Mouse (Mus musculus) fibroblast of lung, adult 2 months (primary cell): ENCODE results near the gene Med9.
"Not testable (repeated sequence)": the region's sequence is repeated elsewhere in the genome, so short reads cannot be mapped to it uniquely, and the experiment has no call there.

Experiments used
- DNase-seq: peaks from one replicate; pipeline ENCODE4 v3.0.0-alpha.2; 2011; ENCODE audit warnings: low read depth

Gene Med9

DNA sequence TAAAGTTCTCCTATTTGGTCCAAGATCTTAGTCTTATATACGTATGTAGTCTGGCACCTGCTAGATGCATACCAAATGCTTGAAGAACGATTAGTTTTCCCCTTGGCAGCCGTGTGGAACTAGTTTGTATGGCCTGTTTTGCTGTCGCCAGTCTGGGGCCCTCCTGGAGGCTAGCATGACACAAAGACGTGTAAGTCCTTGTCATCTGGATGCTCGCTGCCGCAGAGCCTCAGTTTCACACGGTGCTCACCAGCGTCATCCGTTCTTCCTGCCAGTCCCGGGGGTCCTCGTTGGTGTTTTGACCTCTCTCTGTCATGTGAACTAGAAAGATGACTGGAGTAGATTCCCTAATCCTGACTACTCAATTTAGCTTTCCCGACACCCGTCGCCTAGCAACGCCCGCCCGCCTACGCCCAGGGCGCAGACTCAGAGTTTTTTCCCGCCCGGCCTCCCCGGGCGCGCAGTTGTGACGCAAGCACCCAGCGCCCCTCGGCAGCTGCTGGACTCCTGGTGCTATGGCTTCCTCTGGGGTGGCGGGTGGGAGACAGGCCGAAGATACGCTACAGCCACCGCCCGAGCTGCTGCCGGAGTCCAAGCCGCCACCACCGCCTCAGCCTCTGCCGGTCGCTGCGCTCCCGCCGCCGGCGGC, at the start of gene Med9:
Gene Med9, plus strand, starts transcription at position 455 of the 649 bp plus-strand sequence.
- DNase-seq, result peak; percentile 76

DNA sequence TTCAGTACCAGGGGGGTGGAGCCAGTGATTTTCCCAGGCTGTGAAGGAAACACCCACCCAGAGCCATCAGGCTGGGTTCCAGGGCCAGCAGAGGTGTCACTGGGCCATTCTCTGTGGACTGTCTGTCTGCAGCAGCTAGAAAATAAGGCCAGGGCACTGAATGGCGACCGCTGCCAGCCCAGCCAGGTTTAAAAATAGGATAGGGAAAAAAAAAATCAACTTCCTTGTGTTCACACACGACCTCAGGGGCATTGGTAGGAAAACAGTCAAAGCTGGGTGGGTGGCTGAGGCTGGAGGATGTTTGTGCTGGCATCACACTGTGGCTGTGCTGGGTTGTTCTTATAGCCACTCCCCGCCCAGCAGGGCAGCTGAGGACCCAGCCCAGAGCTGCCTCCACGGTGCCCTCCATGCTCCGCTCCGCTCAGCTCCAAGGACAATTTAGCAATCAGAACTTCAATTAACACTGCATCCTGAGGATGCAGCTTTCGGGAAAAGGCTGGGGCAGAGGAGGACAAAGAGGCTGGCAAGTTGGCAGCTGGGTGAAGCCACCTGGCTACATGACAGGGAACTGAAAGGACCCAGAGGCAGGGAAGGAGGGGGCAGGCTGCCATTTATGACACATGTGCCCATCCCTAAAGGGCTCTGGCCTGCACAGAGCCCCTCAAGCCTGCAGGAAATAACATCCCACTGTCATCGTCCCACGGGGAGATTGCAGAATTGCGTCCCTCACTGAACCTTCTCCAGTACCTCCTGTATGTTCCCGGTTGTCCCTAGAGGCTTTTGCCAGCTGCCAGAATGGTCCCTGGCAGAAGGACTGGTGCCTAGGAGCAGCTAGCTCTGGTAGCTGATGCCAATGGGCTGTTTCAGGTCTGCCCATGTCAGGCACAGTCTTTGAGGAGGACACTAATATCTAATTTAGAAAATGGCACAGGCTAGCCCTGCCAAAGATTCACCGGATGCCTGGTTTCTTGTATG, 48.0 kb upstream of the Med9 start:
- peak; percentile 29 for DNase-seq

DNA sequence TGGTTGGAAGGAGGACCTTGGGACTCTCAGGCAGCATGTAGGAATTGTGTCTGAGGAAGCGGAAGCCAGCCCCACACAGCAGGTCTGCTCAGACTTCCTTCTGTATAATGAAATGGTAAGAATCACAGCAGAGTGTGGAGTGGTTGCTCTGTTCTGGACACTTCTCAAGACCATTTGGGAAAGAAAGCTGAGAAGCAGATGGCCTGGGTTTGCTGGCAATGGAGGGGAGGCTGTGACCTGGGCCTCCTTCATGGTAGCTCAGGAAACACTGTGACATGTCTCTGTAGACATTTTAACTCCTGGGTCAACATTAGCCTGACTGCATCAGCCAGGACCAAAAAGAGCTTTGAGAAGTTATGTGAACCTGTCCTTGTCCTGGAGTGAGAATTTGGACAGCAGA, 47.0 kb upstream of the Med9 start:
- no peak for DNase-seq

DNA sequence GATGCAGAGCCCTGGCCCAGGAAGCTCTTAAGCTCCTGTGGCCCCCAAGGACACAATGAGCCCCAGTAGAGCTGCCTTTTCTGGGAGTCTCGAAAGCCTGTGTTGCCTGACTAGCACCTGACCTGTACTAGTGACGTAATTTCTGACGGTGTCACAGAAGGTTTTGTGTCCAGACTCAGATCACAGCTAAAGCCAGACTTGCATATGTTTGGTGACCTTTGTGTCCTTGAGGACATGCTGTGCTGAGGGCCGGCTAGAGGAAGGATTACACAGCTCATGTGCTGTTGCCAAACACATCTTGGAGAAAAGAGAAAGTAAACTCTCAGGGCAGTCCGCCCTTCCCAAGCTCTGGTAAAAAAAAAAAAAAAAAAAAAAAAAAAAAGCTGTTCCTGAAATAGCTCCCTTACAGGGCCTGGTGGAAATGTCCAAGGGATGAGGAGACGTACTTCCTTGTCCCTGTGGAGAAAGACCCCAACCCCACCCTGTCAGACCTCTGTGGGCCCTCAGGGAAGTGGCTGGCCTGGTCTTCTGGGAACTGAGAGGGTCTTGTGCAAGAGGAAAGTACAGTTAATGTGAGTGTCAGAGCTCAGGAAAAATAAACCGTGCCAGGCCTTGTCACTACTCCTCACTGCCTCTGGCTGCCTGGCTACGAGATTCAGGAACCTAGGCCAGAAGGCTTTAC, 45.8 kb upstream of the Med9 start:
- DNase-seq, result peak; percentile 21

DNA sequence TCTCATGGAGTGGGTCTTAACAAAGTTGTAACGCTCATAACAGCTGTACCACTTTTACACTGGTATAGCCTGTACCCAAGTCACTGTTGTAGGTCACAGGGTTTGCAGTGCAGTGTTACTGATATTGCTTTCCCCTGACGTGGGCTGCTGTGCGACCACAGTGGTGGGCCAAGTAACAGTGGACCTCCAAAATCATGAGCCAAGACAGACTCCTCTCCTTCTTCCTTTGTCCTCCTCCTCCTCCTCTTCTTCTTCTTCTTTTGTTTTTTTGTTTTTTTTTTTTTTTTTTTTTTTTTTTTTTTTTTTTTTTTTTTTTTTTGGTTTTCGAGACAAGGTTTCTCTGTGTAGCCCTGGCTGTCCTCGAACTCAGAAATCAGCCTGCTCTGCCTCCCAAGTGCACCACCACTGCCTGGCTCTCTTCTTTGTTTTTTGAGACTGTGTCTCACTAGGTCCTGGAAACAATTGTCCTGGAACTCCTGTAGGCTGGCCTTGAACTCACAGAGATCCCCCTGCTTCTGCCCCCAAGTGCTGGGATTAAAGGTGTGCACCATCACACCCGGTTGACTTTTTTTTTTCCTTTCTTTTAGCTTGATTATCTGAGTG, 41.4 kb upstream of the Med9 start:
- DNase-seq, result no peak

DNA sequence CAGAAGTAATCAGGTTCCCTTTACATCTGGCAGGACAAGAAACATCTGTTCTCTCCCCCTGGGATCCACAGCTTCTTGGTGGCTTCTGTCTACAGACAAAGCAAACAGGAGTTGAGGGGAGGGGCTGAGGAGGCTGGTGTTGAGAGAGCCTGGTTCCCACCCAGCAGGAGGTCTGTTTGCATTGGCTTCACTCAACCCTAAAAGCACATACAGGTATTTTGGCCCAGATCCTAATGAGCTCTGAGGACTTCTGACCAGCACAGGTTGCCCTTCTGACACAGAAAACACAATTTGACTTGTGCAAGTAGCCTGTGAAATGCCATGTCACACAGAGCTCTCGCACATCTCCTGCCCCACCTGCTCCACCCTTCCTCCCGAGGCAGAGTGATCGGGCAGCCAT, 39.6 kb upstream of the Med9 start:
- no peak for DNase-seq

DNA sequence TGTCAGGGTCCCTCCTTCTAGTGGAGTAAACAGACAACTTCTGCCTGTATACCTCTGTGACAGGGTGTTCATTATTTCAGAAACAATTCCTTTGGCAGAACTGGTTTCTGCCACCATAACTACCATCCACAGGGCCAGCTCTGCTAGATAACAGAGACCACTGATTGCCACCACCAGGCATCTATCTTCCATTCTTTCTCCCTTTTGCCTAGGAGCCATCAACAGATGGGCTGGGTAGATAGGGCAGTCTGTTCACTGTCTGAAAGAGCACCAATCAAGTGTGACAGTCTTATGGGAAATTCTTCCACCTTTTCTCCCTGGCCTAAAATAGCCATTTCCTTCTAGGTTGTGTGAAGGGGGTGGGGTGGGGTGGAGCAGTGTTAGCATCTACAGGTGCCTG, 37.4 kb upstream of the Med9 start:
- DNase-seq, result no peak

DNA sequence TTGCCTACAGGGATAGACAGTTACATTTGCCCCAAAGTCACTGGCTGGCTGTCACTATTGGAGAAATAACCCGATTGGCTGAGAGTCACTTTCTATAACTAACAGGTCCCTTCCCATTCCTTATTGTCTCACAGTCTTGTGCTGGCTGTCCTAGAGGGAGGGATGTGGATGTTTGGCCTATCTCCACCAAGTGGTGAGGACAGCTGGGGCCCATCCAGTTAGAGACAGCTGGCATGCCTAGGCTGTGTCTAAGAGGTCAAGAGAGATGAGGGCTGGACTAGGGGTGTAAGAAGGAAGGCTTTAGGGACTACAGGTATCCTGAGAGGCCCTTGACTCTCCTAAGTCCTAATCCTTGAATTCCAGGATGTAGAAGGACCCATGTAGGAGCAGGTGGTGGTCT, 36.5 kb upstream of the Med9 start:
- no peak for DNase-seq

DNA sequence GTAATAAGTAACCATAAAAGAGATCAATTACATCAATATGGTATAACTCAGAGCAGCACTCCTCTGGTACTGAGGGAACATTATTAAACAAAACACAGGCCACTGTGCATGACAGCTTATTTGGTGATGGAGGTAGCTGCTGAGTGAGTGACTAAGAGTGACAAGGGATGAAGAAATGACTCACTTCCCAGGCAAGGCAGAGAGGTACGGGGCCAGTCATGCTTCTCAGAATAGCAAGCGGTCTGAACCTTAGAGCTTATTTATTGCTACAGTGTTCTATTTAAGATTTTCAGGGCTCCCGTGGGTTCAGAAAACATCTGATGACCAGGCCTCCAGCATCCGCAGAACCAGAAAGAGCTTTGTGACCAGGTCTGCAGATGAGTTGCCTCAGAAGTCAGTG, 34.3 kb upstream of the Med9 start:
- no peak for DNase-seq

DNA sequence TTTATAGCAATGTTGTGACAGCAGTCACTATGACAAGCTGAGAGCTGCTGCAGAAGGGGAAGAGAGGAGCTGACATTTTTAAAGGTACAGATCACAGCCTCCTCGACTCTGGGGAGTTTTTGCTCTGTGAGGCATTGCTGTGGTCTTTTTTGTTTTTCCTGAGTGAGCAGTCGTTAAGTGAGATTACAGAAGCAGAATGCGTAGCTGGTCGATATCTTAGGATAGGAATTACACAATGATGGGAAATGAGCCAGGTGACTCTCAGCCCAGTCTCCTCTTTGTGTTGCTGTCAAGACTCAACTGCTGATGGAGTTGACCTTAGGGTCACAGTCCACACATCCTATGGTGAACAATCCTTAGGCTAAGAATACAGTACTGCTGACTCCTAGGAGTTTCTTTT, 30.0 kb upstream of the Med9 start:
- no peak for DNase-seq

DNA sequence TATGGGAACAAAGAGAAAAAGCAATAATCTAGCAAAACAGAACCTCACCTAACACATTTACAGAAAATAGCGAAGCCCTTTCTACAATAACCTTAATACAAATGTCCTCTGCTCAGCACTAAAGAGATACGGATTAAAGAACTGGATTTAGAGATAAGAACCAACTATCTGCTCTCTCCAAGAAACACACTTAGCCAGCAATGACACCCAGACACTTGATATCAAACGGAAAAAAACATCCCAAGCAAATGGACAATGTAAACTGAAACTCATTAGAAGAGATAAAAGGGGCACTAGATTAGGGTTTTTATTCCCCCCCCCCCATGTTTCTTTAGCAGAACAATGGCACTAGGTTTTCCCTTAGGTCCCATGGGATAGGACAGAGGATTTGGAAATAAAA, 28.6 kb upstream of the Med9 start:
- DNase-seq, result no peak

DNA sequence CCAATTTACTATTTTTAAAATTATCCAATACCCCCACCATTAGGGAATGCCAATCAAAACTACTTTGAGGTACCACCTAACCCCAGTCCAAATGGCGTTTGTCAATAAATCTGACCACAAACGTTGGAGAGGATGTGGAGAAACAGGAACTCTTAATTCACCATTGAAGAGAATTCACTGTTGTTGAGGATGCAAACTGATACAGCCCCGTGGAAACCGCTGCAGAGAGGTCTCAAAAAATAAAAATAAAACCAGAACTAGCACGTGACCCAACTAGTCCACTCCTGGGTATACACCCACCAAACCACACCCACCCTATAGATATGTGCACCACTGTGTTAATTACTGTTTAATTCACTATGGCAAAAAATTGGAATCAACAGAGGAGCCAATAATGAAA, 27.7 kb upstream of the Med9 start:
- no peak for DNase-seq

DNA sequence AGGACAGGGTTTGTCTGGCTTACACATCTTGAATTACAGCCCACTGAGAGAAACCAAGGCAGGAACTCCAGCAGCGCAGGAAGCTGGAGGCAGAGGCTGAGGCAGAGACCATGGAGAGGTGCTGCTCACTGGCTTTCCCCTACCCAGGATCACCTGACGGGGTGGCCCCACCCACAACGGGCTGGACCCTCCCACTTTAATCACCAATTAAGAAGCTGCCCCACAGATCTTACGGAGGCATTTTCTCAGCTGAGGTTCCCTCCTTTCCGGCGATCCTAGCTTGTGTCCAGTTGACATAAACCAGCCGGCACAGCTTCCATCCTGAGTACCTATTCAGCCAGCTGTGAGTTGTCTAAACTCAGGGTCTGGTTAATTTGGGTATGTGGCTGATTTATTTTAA, 26.7 kb upstream of the Med9 start:
- DNase-seq, result no peak

DNA sequence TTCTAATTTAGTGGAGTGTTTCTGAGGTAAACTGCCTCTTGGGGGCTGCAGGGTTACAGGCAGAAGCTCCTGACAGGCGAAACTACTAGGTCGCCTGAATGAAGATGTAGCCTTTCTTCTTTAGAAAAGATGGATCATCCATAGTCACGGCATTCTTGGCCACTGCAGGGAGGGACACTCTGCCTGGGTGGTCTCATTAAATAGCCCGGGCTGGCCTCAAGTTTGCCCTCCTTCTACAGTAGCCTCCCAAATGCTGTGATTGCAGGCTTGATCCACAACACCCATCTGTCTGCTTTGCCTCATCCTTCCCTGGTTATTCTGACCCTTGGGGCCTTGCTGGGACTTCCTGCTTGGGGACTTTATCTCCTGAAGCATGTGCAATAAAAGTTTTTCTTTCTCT, 18.0 kb upstream of the Med9 start:
- DNase-seq, result no peak

DNA sequence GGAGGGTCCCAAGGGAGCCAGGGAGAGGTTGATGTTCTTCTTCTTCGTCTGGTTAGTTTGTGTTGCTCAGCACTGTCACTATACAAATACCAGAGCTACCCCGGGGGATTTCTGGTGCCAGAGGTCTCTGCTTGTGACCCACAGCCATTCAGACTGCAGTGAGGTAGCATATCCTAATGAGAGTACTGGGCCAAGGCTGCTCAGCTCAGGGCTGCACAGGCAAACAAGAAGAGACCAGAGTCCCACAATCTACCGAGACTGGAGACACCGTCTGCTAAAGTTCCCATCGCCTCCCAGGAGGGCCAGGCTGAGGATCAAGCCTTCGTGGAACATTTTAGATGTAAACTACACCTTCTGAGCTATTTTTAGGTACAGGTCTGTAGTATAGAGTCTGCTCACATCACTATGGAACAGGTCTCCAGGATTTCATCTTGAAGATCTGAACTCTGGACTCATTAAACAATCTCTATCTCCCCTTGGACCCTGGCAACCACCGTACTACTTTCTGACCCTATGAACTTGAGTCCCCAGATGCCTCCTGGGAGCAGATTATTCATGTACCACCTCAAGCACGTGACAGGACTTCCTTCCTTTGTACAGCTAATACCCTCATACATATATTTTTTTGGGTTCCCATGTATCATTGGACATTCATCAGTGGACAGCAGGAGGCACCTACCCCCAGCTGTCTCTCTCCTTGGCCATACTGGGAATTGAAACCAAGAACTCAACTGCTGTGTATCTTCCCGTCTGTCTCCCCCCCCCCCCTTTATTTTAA, 15.3 kb upstream of the Med9 start:
- no peak for DNase-seq

DNA sequence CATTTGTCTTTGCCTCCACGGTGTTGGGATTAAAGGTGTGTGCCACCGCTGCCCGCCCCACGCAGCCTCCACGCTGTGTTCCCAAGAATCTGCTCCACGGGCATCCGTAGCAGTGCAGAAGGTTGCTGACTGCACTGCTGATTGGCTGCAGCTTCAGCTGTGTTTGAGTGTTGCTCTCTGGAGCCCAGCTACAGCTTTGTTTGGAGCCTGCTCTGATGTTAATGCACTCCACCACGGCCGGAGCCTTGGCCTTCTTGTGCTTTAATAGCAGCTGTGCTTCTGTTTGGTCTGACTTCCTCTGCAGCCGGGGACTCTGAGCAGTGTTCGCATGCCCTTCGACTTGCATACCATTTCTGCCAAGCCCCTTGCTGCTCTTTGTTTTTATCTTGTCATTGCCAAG, 14.1 kb upstream of the Med9 start:
- DNase-seq, result no peak

DNA sequence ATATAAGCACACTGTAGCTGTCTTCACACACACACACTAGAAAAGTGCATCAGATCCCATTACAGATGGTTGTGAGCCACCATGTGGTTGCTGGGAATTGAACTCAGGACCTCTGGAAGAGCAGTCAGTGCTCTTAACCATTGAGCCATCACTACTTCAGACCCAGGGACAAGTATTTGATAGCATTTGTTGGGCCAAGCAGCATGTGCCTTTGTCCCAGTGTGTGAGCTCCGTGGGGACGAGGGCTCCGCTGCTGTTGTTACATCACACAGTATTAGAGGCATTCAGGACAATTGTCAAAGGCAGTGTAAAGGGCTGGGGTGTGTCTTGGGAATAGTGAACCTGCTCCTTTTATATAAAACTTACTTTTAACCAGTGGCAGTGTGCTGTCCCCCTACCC, 11.0 kb upstream of the Med9 start:
- DNase-seq, result no peak

DNA sequence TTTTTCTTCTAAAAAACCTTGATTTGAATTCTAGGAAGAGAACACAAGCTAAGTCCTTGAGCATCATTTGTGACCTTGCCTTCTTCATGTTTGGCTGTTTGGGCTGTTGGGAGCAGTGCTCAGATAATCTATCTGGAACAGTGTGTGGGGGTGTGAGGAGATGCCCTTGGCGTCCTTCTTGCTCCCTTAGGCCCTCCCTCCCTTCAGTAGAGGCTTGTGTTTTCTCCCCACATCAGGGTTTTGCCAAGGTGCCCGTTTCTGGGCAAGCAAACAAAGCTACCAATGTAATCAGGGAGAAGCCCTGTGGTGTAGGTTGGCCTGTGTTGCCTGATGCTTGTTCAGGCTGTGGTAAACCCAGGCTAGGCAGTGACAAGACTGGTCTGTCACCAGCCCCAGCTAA, 10.4 kb upstream of the Med9 start:
- no peak for DNase-seq

DNA sequence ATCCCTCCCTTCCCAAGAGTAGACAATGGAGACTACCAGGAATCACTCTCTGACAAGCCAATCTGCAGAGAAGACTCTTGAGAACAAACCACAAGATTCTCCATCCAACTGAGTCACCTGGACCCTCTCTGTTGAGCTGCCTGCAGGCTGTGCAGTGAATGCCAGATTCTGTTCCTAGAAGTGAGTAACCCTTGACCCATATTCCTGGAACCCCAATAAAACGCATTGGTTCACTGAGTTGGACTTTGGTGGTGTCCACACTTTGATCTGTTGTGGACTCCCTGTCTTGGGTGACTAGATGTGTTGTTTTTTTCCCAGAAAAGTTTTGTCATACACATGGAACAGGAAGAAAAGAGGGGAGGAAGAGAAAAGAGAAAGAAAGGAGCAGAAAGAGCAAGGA, 8.2 kb upstream of the Med9 start:
- no peak for DNase-seq

DNA sequence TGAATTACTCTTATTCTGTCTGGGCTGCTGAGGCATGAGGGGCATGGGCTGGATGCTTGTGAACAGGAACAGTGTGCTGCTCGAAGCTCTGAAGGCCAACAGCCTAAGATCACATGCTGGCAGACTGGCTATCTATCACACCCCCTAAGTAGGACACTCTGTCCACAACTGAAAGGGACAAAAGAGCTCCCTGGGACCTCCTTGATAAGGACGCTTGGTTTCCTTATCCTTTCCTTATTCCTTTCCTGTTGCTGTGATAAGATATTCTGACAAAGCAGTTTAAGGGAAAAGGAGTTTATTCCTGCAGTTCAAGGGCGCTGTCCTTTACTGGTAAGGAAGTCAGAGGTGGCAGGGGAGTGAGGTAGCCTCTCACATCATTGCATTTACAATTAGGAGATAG, 7.4 kb upstream of the Med9 start:
- DNase-seq, result no peak

DNA sequence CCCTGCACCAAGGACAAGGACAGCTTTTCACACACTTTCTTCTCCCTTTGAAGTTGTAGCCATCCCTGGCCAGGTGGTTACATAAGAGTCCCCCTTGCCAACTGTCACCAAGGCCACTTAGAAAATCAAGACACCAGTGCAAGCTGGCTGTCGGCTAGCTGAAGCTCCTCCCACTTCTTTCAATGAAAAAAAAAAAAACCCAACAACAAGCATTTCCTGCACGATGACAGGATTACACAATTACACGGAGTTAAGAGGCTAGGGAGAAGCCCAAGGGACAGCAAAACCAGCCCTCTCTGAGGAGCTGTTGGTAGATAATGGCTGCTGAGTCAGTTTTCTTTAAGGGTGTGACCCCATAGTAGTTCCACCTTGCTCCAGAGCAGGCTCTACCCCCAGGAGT, 6.6 kb upstream of the Med9 start:
- DNase-seq, result no peak

DNA sequence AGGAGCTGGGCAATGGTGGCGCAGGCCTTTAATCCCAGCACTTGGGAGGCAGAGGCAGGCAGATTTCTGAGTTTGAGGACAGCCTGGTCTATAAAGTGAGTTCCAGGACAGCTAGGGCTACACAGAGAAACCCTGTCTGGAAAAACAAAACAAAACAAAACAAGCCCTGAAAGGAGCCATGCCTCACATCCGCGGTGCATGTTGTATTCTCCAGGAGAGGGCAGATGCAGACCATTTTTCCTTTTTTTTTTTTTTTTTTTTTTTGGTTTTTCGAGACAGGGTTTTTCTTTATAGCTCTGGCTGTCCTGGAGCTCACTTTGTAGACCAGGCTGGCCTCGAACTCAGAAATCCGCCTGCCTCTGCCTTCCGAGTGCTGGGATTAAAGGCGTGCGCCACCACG, 3.2 kb upstream of the Med9 start:
- not testable (repeated sequence) for DNase-seq
